In genomic region chr7:144585648-144586047, GRCm38 (mm10) we compare ENCODE assay signal across 9 mouse cellular contexts. TPM values are rescaled to one million over a fixed set of nuclear protein-coding genes. Genes with fewer than 3 reads are reported as not detected.
DNase-seq lines count a peak whose midpoint lies in the region; ATAC-seq lines count a peak whose summit lies in the region.
"Had no signal": no experiment of that assay in that cellular context is flagged by ENCODE, and none has a peak within 500 bp of the region (broad histone marks: within the 10 kb centered on the region; RNA-seq: fewer than 3 reads in every experiment).

No protein-coding gene starts in this region.

- no peaks in the 10 kb centered on the region for H3K36me3 ChIP-seq in hindbrain, embryonic 11.5 days (ENCODE audit: control insufficient read depth, insufficient read depth, low read length)
- no peaks in the 10 kb centered on the region; the same call in 1 of the 2 replicates for H3K36me3 ChIP-seq in hindbrain, embryonic 12.5 days
- H3K36me3 ChIP-seq: embryonic facial prominence, embryonic 12.5 days had no signal

- no peak overlapping the region for H3K27ac ChIP-seq in hindbrain, embryonic 11.5 days (ENCODE audit: low read depth, low read length)
- H3K27ac ChIP-seq in hindbrain, embryonic 12.5 days: no peak overlapping the region
- H3K27ac ChIP-seq: embryonic facial prominence, embryonic 12.5 days had no signal

- H3K4me3 ChIP-seq in hindbrain, embryonic 11.5 days (ENCODE audit: low read depth, low read length): no peak overlapping the region
- H3K4me3 ChIP-seq in hindbrain, embryonic 12.5 days: no peak overlapping the region
- H3K4me3 ChIP-seq: embryonic facial prominence, embryonic 12.5 days had no signal

- H3K9ac ChIP-seq in hindbrain, embryonic 11.5 days (ENCODE audit: low read depth, low read length): no peak overlapping the region
- no peak overlapping the region for H3K9ac ChIP-seq in hindbrain, embryonic 12.5 days
- H3K9ac ChIP-seq: embryonic facial prominence, embryonic 12.5 days had no signal

- H3K4me2 ChIP-seq in hindbrain, embryonic 11.5 days (replicated peaks; ENCODE audit: low read depth, low read length): no peak overlapping the region
- no peak overlapping the region for H3K4me2 ChIP-seq in hindbrain, embryonic 12.5 days (replicated peaks)
- H3K4me2 ChIP-seq: embryonic facial prominence, embryonic 12.5 days had no signal

- peak; percentile 89 for DNase-seq in hindbrain, embryonic 11.5 days (ENCODE audit: low spot score)
- peak; percentile 51 for DNase-seq in adipocyte (ENCODE audit: low spot score)
- peak; percentile 80 for DNase-seq in embryo, embryonic 11 days
- peak; percentile 66 for DNase-seq in induced T-regulatory cell, adult 2 months (ENCODE audit: low read depth)
- DNase-seq in lung, adult 18-20 months: peak; percentile 55 to 58
- DNase-seq in right cerebral cortex, postnatal 25 days: peak; percentile 32
- DNase-seq in urinary bladder, postnatal 36 days (ENCODE audit: low spot score in 2 of 2): peak; percentile 63 to 68

- H3K4me1 ChIP-seq in hindbrain, embryonic 11.5 days (replicated peaks; ENCODE audit: control insufficient read depth, insufficient read depth, low read length): peaks cover 6% of the 10 kb centered on the region; the same call in 1 of the 2 replicates
- H3K4me1 ChIP-seq in hindbrain, embryonic 12.5 days: peaks cover 19% of the 10 kb centered on the region

- H3K9me3 ChIP-seq in hindbrain, embryonic 11.5 days (ENCODE audit: control insufficient read depth, low read length): no peaks in the 10 kb centered on the region
- no peaks in the 10 kb centered on the region for H3K9me3 ChIP-seq in hindbrain, embryonic 12.5 days (replicated peaks)
- H3K9me3 ChIP-seq: embryonic facial prominence, embryonic 12.5 days had no signal

- no peak for ATAC-seq in hindbrain, embryonic 11.5 days (ENCODE audit: low FRiP score)
- no peak for ATAC-seq in hindbrain, embryonic 12.5 days (ENCODE audit: low FRiP score)

- 18% methylated on average over 6 of the region's 6 CpGs for WGBS in hindbrain, embryonic 11.5 days
- 15% methylated on average over 6 of the region's 6 CpGs for WGBS in hindbrain, embryonic 12.5 days

- no peaks in the 10 kb centered on the region; the same call in 1 of the 2 replicates for H3K27me3 ChIP-seq in hindbrain, embryonic 11.5 days (ENCODE audit: control insufficient read depth, insufficient read depth, low read length)
- peaks cover 7% of the 10 kb centered on the region for H3K27me3 ChIP-seq in hindbrain, embryonic 12.5 days
- H3K27me3 ChIP-seq: embryonic facial prominence, embryonic 12.5 days had no signal

RNA-seq across cellular contexts. Expression of gene Fadd, which starts 3.4 kb away (rescaled TPM):
- polyA plus RNA-seq in hindbrain, embryonic 11.5 days (2014; fragmentation: Nextera tagmentation; extraction: Ambion mirVana): 8.3 and 8.6 TPM in 2 replicates
- 7.4 and 7.7 TPM in 2 replicates for polyA plus RNA-seq in hindbrain, embryonic 12.5 days (2016; fragmentation: Nextera tagmentation; extraction: Ambion mirVana)

RNA-seq across cellular contexts. Expression of gene Ppfia1, which starts 32.1 kb away (rescaled TPM):
- polyA plus RNA-seq in hindbrain, embryonic 11.5 days (2014; fragmentation: Nextera tagmentation; extraction: Ambion mirVana): 38.1 and 38.5 TPM in 2 replicates
- 48.9 and 49.0 TPM in 2 replicates for polyA plus RNA-seq in hindbrain, embryonic 12.5 days (2016; fragmentation: Nextera tagmentation; extraction: Ambion mirVana)

Comparison
In these comparisons a context has a peak if more than half of its experiments do, and no peak if none do; other contexts are left out.
1. DNase-seq: peak in every context shown above with its lines; median percentile 89 in hindbrain, embryonic 11.5 days; 80 in embryo, embryonic 11 days; 66 in induced T-regulatory cell, adult 2 months; 66 in urinary bladder, postnatal 36 days; 56 in lung, adult 18-20 months; 51 in adipocyte; 32 in right cerebral cortex, postnatal 25 days.